Mouse (Mus musculus): ENCODE results near the gene Gm10135. TPM values are rescaled to one million over a fixed set of nuclear protein-coding genes. Genes with fewer than 3 reads are reported as not detected.

Gene Gm10135
- total RNA-seq, 2 experiments from 2014 or later: not detected

Other genes with a start within 250 kb of the Gm10135 start
- gene Txk, start 221.9 kb downstream of the Gm10135 start, total RNA-seq (2021): under 1 TPM; 0.20 to 0.39 TPM
- 1 to 10 TPM; 4.2 to 4.8 TPM for gene Tec, start 106.2 kb downstream of the Gm10135 start, total RNA-seq (2021)
- 10 to 100 TPM; 22.6 to 26.0 TPM for gene Slain2, start 60.4 kb downstream of the Gm10135 start, total RNA-seq (2021)
- gene Slc10a4, start 32.2 kb upstream of the Gm10135 start, total RNA-seq (2021): 1 to 10 TPM; 1.1 to 1.6 TPM

All from left cerebral cortex, postnatal 36 days (tissue).